Mouse (Mus musculus): ENCODE measurements around the gene Casp8. TPM values are rescaled to one million over a fixed set of nuclear protein-coding genes. Genes with fewer than 3 reads are reported as not detected.
"Not testable (repeated sequence)": the region's sequence is repeated elsewhere in the genome, so short reads cannot be mapped to it uniquely, and the experiment has no call there.

The Casp8 gene
- polyA plus RNA-seq, 1 experiment = 0.05 TPM

GRCm38 (mm10) chr1:58889826-58890546 lies 94.8 kb downstream of the Casp8 start:
- Histone ChIP-seq H3K4me3 (replicated peaks) (no peak overlapping the region), H3K9me3 (ENCODE audit: control insufficient read depth, low read length) (no peaks in the 10 kb centered on the region), H3K4me1 (ENCODE audit: control insufficient read depth) (no peaks in the 10 kb centered on the region), H3K36me3 (ENCODE audit: control insufficient read depth) (no peaks in the 10 kb centered on the region), H3K27me3 (ENCODE audit: control insufficient read depth) (no peaks in the 10 kb centered on the region)
- no peak for TF ChIP-seq GATA1 (IDR thresholded peaks at IDR 0.05; ENCODE audit: low read length)
- no peak for TF ChIP-seq TAL1 (IDR thresholded peaks at IDR 0.05; ENCODE audit: low read length)

- not testable (repeated sequence) for H3K9me3 ChIP-seq (ENCODE audit: control insufficient read depth, low read length); H3K36me3 ChIP-seq (ENCODE audit: control insufficient read depth); H3K27me3 ChIP-seq (ENCODE audit: control insufficient read depth); H3K4me3 ChIP-seq (replicated peaks); H3K4me1 ChIP-seq (ENCODE audit: control insufficient read depth)
Measured at GRCm38 (mm10) chr1:58890697-58891290, 95.6 kb downstream of the Casp8 start.

DNA sequence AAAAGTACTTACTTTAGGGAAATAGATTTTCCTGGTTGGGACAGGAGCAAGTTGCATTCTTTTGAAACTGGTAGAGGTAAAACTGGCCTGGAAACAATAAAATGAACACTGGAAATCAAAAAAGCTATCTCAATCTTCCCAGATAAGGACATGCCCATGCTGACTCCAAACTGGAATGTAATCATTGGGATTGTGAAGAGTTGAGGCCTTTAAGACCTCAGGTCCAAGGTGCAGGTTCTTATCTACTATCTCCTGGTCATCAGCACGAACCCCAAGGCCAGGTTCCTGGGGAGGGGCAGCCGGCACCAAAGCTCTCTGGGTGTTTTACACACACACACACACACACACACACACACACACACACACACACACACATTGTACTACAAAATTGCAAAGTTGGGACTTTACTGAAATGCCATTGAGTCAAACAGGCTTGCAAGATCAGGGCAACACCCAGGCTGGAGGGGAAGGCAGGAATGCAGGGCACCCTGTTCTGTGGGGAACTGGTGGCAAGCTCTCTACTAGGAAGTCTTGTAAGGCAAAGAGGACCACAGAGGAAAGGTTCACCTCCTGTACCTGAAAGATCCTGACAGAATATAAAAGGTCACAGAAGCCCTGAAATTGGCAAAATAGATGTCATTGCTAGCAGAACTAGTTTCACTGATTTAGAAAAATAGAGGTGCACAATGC lies 96.5 kb downstream of the Casp8 start:
- not testable (repeated sequence) for H3K4me1 ChIP-seq (ENCODE audit: control insufficient read depth)

GRCm38 (mm10) chr1:58892386-58892785 lies 97.2 kb downstream of the Casp8 start:
- not testable (repeated sequence) for H3K36me3 ChIP-seq (ENCODE audit: control insufficient read depth); H3K4me3 ChIP-seq (replicated peaks); H3K27me3 ChIP-seq (ENCODE audit: control insufficient read depth); H3K9me3 ChIP-seq (ENCODE audit: control insufficient read depth, low read length); H3K4me1 ChIP-seq (ENCODE audit: control insufficient read depth)

More for the DNA sequence above, 96.5 kb downstream of the Casp8 start:
- H3K36me3 ChIP-seq (ENCODE audit: control insufficient read depth); H3K4me3 ChIP-seq (replicated peaks); H3K27me3 ChIP-seq (ENCODE audit: control insufficient read depth); H3K9me3 ChIP-seq (ENCODE audit: control insufficient read depth, low read length): not testable (repeated sequence)

Other genes with a start within 250 kb of the Casp8 start
- 0.03 TPM in 2 replicates for gene Fam126b, start 209.1 kb upstream of the Casp8 start, polyA plus RNA-seq (2012)
- 0.62 and 1.2 TPM in 2 replicates for gene Ndufb3, start 209.0 kb upstream of the Casp8 start, polyA plus RNA-seq (2012)
- not detected in 2 replicates for gene Als2cr12, start 99.4 kb upstream of the Casp8 start, polyA plus RNA-seq (2012)
- 0.03 and 0.04 TPM in 2 replicates for gene Cflar, start 83.9 kb upstream of the Casp8 start, polyA plus RNA-seq (2012)
- gene Trak2, start 178.1 kb downstream of the Casp8 start, polyA plus RNA-seq (2012) = 54.9 and 57.2 TPM in 2 replicates
- 2.2 and 2.5 TPM in 2 replicates for gene Stradb, start 178.1 kb downstream of the Casp8 start, polyA plus RNA-seq (2012)